Comparison of ENCODE assay signal across 8 mouse cellular contexts in the genomic region with DNA sequence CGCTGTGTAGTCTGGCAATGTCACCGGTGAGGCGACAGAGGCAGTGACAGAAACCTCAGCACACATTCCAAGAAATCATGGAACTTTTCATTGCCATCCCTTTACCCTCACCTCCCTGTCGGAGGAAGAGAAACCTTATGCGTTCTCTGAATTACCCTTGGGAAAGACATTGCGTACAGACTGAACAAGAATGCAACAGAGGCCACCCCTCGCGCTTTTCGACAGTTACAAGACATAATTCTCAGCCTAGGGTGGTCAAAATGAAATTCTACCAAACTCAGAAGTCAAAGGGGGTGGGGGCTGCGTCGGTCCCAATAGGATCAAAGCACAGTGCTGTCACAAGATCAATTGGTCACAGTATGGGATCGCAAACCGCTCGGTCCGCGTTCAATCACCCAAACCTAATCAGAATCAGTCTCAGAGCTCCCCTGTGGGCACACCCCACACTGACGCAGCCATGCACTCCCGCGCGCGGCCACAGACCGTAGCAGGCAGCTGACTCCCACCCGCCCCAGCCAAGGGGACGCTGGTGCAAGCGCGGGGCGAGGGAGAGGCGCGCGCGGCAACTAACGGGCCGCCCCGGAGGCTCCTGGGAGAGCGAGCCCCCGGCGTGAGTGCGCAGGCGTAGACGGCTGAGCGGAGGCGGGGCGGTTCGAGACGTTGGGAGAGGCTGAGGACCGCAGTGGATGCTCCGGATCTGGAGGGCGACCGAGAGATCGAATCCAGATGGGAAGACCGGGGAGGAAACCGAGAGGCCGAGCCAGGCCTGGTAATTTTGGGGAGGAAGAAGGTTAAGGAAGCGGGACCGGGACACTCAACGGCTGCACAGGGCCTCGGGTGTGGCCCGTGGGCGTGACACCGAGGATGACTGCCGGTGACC. TPM values are rescaled to one million over a fixed set of nuclear protein-coding genes. Genes with fewer than 3 reads are reported as not detected.
DNase-seq lines count a peak whose midpoint lies in the region; ATAC-seq and TF ChIP-seq lines count a peak whose summit lies in the region.

A gene (plus strand): TSS at position 635 of the 880 bp plus-strand sequence.

- DNase-seq in Patski (ENCODE audit: low read depth, low spot score): peak; percentile 33
- peak; percentile 94 to 97 for DNase-seq in cerebellum, postnatal 10 days
- peak; percentile 83 to 88 for DNase-seq in frontal cortex, postnatal 10 days (ENCODE audit: low spot score in 2 of 2)
- peak; percentile 86 to 92 for DNase-seq in layer of hippocampus, postnatal 14 days (ENCODE audit: low spot score in 2 of 2)
- DNase-seq in lung, postnatal 10 days: peak; percentile 95
- DNase-seq in ovary, postnatal 14 days (ENCODE audit: low spot score): peak; percentile 81
- DNase-seq in thymus, postnatal 10 days (ENCODE audit: low spot score in 2 of 2): peak; percentile 81 to 90

- H3K27ac ChIP-seq in hindbrain, embryonic 12.5 days: peak within 1 kb of the TSS; percentile 84

- in situ Hi-C loops in Patski (cut with MboI; ENCODE audit: low pct_unique_long_range_greater_than_20kb): no loop called here

- CTCF ChIA-PET in Patski (lab: Charles Lee): no interaction called here

- ATAC-seq in Patski: peak; percentile 93
- ATAC-seq in hindbrain, embryonic 12.5 days (ENCODE audit: low FRiP score): peak; percentile 95

- under 1% methylated on average over 61 of the region's 61 CpGs for WGBS in hindbrain, embryonic 12.5 days

- peak within 1 kb of the TSS; percentile 68 for H3K4me3 ChIP-seq in hindbrain, embryonic 12.5 days

- POLR2A ChIA-PET in Patski (lab: Charles Lee): interaction anchor here (0.6 to 1.1 kb wide), 2 partner anchors 26 to 30 kb away, joined by 3 read pairs; no protein-coding TSS in a partner anchor

- peak within 1 kb of the TSS; percentile 80 for H3K9ac ChIP-seq in hindbrain, embryonic 12.5 days

- peaks cover 10% of the 10 kb centered on the region for H3K36me3 ChIP-seq in hindbrain, embryonic 12.5 days

- no peaks in the 10 kb centered on the region for H3K27me3 ChIP-seq in Patski
- no peaks in the 10 kb centered on the region for H3K27me3 ChIP-seq in hindbrain, embryonic 12.5 days

- no peaks in the 10 kb centered on the region for H3K9me3 ChIP-seq in hindbrain, embryonic 12.5 days (replicated peaks)

- TF ChIP-seq CTCF in Patski (IDR thresholded peaks at IDR 0.05): no peak

- H3K4me2 ChIP-seq in hindbrain, embryonic 12.5 days (replicated peaks): peak within 1 kb of the TSS; percentile 80

- peaks cover 10% of the 10 kb centered on the region for H3K4me1 ChIP-seq in hindbrain, embryonic 12.5 days

RNA-seq across cellular contexts. Expression of the gene that starts here (rescaled TPM):
- polyA plus RNA-seq in Patski (2021): 8.7 TPM
- 14.0 and 14.6 TPM in 2 replicates for polyA plus RNA-seq in hindbrain, embryonic 12.5 days (2016; fragmentation: Nextera tagmentation; extraction: Ambion mirVana)
- total RNA-seq in layer of hippocampus, postnatal 14 days (2021): 10 to 100 TPM; 25.3 to 27.6 TPM

Comparison
In these comparisons a context has a peak if more than half of its experiments do, and no peak if none do; other contexts are left out.
1. Peak in every context shown above with its lines: DNase-seq, ATAC-seq, H3K4me3 ChIP-seq and H3K27ac ChIP-seq.
2. DNase-seq: peak in every context shown above with its lines; median percentile 96 in cerebellum, postnatal 10 days; 95 in lung, postnatal 10 days; 89 in layer of hippocampus, postnatal 14 days; 86 in frontal cortex, postnatal 10 days; 86 in thymus, postnatal 10 days; 81 in ovary, postnatal 14 days; 33 in Patski.